Mouse (Mus musculus): ENCODE measurements around the gene Car4. TPM values are rescaled to one million over a fixed set of nuclear protein-coding genes. Genes with fewer than 3 reads are reported as not detected.

Gene Car4
- total and polyA plus RNA-seq, 2 experiments from 2014 or later: 7.4 to 30.8 TPM

DNA sequence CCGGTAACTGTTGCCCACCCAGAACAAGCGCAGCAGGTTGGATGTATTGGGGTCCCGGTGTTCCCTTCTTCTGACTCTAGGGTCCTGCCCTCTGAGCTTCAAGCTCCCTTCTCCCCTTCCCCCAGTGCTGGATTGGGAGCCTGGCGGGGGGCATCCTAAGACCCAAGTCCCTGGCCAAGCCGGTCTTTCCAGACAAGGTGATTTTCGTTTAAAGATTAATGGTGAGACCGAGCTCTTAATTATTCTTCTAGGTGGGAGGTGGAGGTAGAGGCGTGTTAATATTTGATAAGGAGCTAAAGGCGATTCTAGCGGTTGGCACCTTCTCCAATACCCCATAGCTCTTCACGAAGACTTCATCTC, 665 bp downstream of the Car4 start:
- no peak overlapping the region for H3K27ac ChIP-seq (ENCODE audit: low read depth)
- DNase-seq (ENCODE audit: low spot score) (no peak), ATAC-seq (ENCODE audit: insufficient read depth, low read depth) (no peak)
- peak overlapping the region; percentile 45 for H3K4me2 ChIP-seq (ENCODE audit: low read depth, low read length)
- no peak for TF ChIP-seq CTCF (IDR thresholded peaks at IDR 0.05; ENCODE audit: low read depth)
- H3K4me3 ChIP-seq (ENCODE audit: low read depth, low read length): peak overlapping the region; percentile 36
- 4% methylated on average over 11 of the region's 11 CpGs for WGBS
- H3K36me3 ChIP-seq (replicated peaks; ENCODE audit: control insufficient read depth, insufficient read depth, low read length): no peaks in the 10 kb centered on the region
- H3K9me3 ChIP-seq (replicated peaks; ENCODE audit: control insufficient read depth, low read length): no peaks in the 10 kb centered on the region
- H3K9ac ChIP-seq (replicated peaks; ENCODE audit: low read depth, low read length): no peak overlapping the region
- H3K27me3 ChIP-seq (ENCODE audit: control insufficient read depth, insufficient read depth, low read length): peaks cover 43% of the 10 kb centered on the region
- H3K4me1 ChIP-seq (ENCODE audit: control insufficient read depth, insufficient read depth): peaks cover 8% of the 10 kb centered on the region

DNA sequence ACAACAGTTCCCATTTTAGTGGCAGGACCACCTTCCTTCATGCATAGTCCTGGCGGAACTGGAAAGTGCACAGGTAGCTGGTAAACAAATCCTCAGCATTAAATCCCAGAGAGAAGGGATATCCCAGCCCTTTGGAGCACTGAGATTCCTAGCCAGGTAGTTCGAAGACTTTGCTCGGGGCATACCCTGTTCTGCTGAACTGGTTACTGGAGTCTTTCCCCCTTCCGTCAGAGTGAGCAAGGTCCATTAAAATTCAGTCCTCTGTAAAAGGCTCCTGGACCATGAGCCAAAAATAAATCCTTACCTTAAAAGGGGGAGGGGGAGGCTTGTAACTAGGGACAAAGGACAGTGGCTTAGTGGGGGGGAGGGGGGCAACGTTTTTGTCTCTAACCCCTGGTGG, 1.6 kb downstream of the Car4 start:
- H3K9me3 ChIP-seq (replicated peaks; ENCODE audit: control insufficient read depth, low read length): no peaks in the 10 kb centered on the region
- H3K27me3 ChIP-seq (ENCODE audit: control insufficient read depth, insufficient read depth, low read length): peaks cover 43% of the 10 kb centered on the region
- WGBS: 32% methylated on average over 5 of the region's 5 CpGs
- H3K9ac ChIP-seq (replicated peaks; ENCODE audit: low read depth, low read length): no peak overlapping the region
- H3K27ac ChIP-seq (ENCODE audit: low read depth): peak overlapping the region; percentile 62; the same call in 1 of the 2 replicates
- ATAC-seq (ENCODE audit: insufficient read depth, low read depth): no peak
- TF ChIP-seq CTCF (IDR thresholded peaks at IDR 0.05; ENCODE audit: low read depth) (no peak), EP300 (IDR thresholded peaks at IDR 0.05; ENCODE audit: low read depth) (no peak)
- no peak for DNase-seq (ENCODE audit: low spot score)
- no peaks in the 10 kb centered on the region for H3K36me3 ChIP-seq (replicated peaks; ENCODE audit: control insufficient read depth, insufficient read depth, low read length)
- H3K4me1 ChIP-seq (ENCODE audit: control insufficient read depth, insufficient read depth): peaks cover 8% of the 10 kb centered on the region
- no peak overlapping the region for H3K4me3 ChIP-seq (ENCODE audit: low read depth, low read length)
- peak overlapping the region; percentile 28; the same call in 1 of the 2 replicates for H3K4me2 ChIP-seq (ENCODE audit: low read depth, low read length)

DNA sequence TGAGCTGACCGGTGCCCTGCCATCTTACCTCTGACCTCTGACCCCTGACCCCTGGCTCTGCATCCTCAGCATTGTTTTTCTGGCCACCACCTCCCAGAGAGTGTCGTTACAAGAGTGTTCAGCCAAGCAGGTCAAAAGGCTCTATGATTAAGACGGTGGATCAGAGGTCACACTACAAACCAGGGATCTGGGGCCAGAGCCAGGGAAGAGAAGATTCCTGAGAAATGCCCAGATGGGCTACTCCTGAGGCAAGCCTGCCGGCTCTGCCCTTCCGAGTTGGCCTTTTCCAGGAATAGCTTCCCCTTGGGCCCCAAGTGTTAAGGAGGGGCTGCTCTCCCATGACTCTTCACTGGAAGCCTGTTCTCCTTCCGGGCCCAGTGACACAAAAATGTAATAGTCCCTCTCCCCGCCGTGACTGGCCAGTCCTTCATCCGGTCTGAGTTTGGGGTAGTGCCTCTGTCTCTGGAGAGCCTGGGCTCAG, 2.2 kb downstream of the Car4 start:
- no peak overlapping the region for H3K9ac ChIP-seq (replicated peaks; ENCODE audit: low read depth, low read length)
- H3K9me3 ChIP-seq (replicated peaks; ENCODE audit: control insufficient read depth, low read length): no peaks in the 10 kb centered on the region
- peak overlapping the region; percentile 62 for H3K27ac ChIP-seq (ENCODE audit: low read depth)
- no peak overlapping the region for H3K4me3 ChIP-seq (ENCODE audit: low read depth, low read length)
- peak overlapping the region; percentile 28 for H3K4me2 ChIP-seq (ENCODE audit: low read depth, low read length)
- 2% methylated on average over 9 of the region's 9 CpGs for WGBS
- peak; percentile 62 for ATAC-seq (ENCODE audit: insufficient read depth, low read depth)
- H3K27me3 ChIP-seq (ENCODE audit: control insufficient read depth, insufficient read depth, low read length): peaks cover 43% of the 10 kb centered on the region
- TF ChIP-seq EP300 (IDR thresholded peaks at IDR 0.05; ENCODE audit: low read depth): 0 out of 2 replicates have a peak, but pooled peaks have one; percentile 18
- TF ChIP-seq CTCF (IDR thresholded peaks at IDR 0.05; ENCODE audit: low read depth): no peak
- H3K4me1 ChIP-seq (ENCODE audit: control insufficient read depth, insufficient read depth): peaks cover 8% of the 10 kb centered on the region
- H3K36me3 ChIP-seq (replicated peaks; ENCODE audit: control insufficient read depth, insufficient read depth, low read length): no peaks in the 10 kb centered on the region
- DNase-seq (ENCODE audit: low spot score): no peak

DNA sequence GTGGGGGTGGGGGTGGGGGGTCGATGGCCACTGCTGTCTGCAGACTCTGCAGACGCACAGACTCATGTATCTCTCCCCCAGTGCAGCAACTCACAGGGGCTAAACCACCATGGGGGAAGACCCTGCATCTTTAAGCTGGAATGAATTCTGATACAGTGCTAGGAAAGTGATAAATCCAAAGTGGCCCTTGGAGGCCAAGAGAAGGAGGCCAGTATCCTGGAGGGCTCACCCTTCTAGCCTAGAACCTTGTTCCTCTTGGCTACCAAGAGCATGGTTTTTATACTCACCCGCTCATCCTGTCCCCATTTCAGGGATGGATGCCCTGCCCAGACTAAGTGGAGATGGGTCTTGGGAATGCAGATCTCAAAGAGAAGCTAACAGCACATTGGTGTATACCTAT, 2.7 kb downstream of the Car4 start:
- peaks cover 8% of the 10 kb centered on the region for H3K4me1 ChIP-seq (ENCODE audit: control insufficient read depth, insufficient read depth)
- H3K36me3 ChIP-seq (replicated peaks; ENCODE audit: control insufficient read depth, insufficient read depth, low read length): no peaks in the 10 kb centered on the region
- no peak overlapping the region for H3K4me3 ChIP-seq (ENCODE audit: low read depth, low read length)
- WGBS: 41% methylated on average over 3 of the region's 3 CpGs
- H3K4me2 ChIP-seq (ENCODE audit: low read depth, low read length): peak overlapping the region; percentile 28; the same call in 1 of the 2 replicates
- TF ChIP-seq CTCF (IDR thresholded peaks at IDR 0.05; ENCODE audit: low read depth): no peak
- TF ChIP-seq EP300 (IDR thresholded peaks at IDR 0.05; ENCODE audit: low read depth): no peak
- DNase-seq (ENCODE audit: low spot score) (no peak), ATAC-seq (ENCODE audit: insufficient read depth, low read depth) (0 out of 2 replicates have a peak, but pooled peaks have one; percentile 4)
- no peak overlapping the region for H3K9ac ChIP-seq (replicated peaks; ENCODE audit: low read depth, low read length)
- H3K27me3 ChIP-seq (ENCODE audit: control insufficient read depth, insufficient read depth, low read length): peaks cover 40% of the 10 kb centered on the region
- peak overlapping the region; percentile 62 for H3K27ac ChIP-seq (ENCODE audit: low read depth)
- no peaks in the 10 kb centered on the region for H3K9me3 ChIP-seq (replicated peaks; ENCODE audit: control insufficient read depth, low read length)

DNA sequence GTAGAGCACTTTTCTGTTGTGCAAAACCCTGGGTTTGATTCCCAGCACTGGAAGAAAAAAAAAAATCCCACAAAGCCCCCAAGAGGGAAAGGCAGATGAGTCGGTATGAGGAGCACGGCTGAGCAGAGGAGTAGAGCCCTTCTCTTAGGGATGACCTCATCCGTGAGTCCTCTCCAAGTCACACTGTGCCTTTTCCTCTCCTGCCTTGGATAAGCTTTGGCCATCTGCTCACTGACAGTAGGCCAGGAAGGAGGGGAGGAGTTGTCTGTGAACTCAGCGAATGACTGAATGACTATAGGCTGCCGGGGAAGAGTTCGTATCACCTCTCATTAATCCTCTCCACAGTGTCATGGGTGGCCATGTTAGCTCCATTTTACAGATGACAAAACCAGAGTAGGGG, 3.2 kb downstream of the Car4 start:
- 48% methylated on average over 6 of the region's 6 CpGs for WGBS
- DNase-seq (ENCODE audit: low spot score) (no peak), ATAC-seq (ENCODE audit: insufficient read depth, low read depth) (no peak)
- Histone ChIP-seq H3K4me3 (ENCODE audit: low read depth, low read length) (no peak overlapping the region), H3K36me3 (replicated peaks; ENCODE audit: control insufficient read depth, insufficient read depth, low read length) (no peaks in the 10 kb centered on the region), H3K9me3 (replicated peaks; ENCODE audit: control insufficient read depth, low read length) (no peaks in the 10 kb centered on the region), H3K27me3 (ENCODE audit: control insufficient read depth, insufficient read depth, low read length) (peaks cover 40% of the 10 kb centered on the region), H3K4me1 (ENCODE audit: control insufficient read depth, insufficient read depth) (peaks cover 8% of the 10 kb centered on the region), H3K4me2 (ENCODE audit: low read depth, low read length) (no peak overlapping the region), H3K9ac (replicated peaks; ENCODE audit: low read depth, low read length) (no peak overlapping the region), H3K27ac (ENCODE audit: low read depth) (no peak overlapping the region)
- TF ChIP-seq EP300 (IDR thresholded peaks at IDR 0.05; ENCODE audit: low read depth) (no peak), CTCF (IDR thresholded peaks at IDR 0.05; ENCODE audit: low read depth) (no peak)

DNA sequence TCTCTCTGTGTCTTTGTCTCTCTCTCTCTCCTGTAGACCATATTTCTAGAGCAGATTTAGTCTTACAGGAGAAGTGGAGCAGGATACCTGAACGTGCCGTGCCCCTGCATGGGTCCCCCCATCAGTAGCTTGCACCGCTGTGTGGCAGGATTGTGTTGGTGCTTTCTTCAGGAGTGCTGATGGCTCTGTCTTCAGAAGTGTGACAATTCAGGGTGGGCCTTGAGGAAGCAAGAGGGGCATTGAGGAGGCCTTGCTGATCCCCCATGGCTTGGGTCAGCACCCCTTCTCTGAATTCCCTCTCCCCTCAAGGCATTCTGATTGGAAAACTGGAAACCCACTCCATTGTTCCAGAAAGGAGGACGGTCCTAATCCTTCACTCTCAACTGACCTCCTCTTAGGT, 4.0 kb downstream of the Car4 start:
- no peak overlapping the region for H3K27ac ChIP-seq (ENCODE audit: low read depth)
- peaks cover 8% of the 10 kb centered on the region for H3K4me1 ChIP-seq (ENCODE audit: control insufficient read depth, insufficient read depth)
- peaks cover 34% of the 10 kb centered on the region for H3K27me3 ChIP-seq (ENCODE audit: control insufficient read depth, insufficient read depth, low read length)
- ATAC-seq (ENCODE audit: insufficient read depth, low read depth): no peak
- WGBS: 85% methylated on average over 4 of the region's 4 CpGs
- H3K4me2 ChIP-seq (ENCODE audit: low read depth, low read length): no peak overlapping the region
- no peak overlapping the region for H3K9ac ChIP-seq (replicated peaks; ENCODE audit: low read depth, low read length)
- H3K9me3 ChIP-seq (replicated peaks; ENCODE audit: control insufficient read depth, low read length): no peaks in the 10 kb centered on the region
- no peak overlapping the region for H3K4me3 ChIP-seq (ENCODE audit: low read depth, low read length)
- no peak for DNase-seq (ENCODE audit: low spot score)
- H3K36me3 ChIP-seq (replicated peaks; ENCODE audit: control insufficient read depth, insufficient read depth, low read length): no peaks in the 10 kb centered on the region
- TF ChIP-seq EP300 (IDR thresholded peaks at IDR 0.05; ENCODE audit: low read depth) (no peak), CTCF (IDR thresholded peaks at IDR 0.05; ENCODE audit: low read depth) (no peak)
